Mouse (Mus musculus): ENCODE data around the gene Masp1.

Masp1 gene

GRCm38 (mm10) chr16:23513401-23513800, 7.2 kb downstream of the Masp1 start:
- no peak for DNase-seq (ENCODE audit: low spot score in 2 of 2)

- DNase-seq (ENCODE audit: low spot score in 2 of 2), result no peak
Observed at GRCm38 (mm10) chr16:23511166-23511935, 9.3 kb downstream of the Masp1 start.

- DNase-seq (ENCODE audit: low spot score in 2 of 2), result no peak
Observed at GRCm38 (mm10) chr16:23505904-23506687, 14.5 kb downstream of the Masp1 start.

GRCm38 (mm10) chr16:23504320-23504744, 16.3 kb downstream of the Masp1 start:
- no peak for DNase-seq (ENCODE audit: low spot score in 2 of 2)

GRCm38 (mm10) chr16:23503351-23503750, 17.3 kb downstream of the Masp1 start:
- DNase-seq (ENCODE audit: low spot score in 2 of 2), result no peak

GRCm38 (mm10) chr16:23502478-23502877, 18.1 kb downstream of the Masp1 start:
- no peak for DNase-seq (ENCODE audit: low spot score in 2 of 2)

- no peak for DNase-seq (ENCODE audit: low spot score in 2 of 2)
Observed at GRCm38 (mm10) chr16:23501288-23501687, 19.3 kb downstream of the Masp1 start.

- DNase-seq (ENCODE audit: low spot score in 2 of 2), result no peak
Observed at GRCm38 (mm10) chr16:23500558-23500957, 20.1 kb downstream of the Masp1 start.

GRCm38 (mm10) chr16:23498691-23499131, 21.9 kb downstream of the Masp1 start:
- no peak for DNase-seq (ENCODE audit: low spot score in 2 of 2)

GRCm38 (mm10) chr16:23497881-23498280, 22.7 kb downstream of the Masp1 start:
- no peak for DNase-seq (ENCODE audit: low spot score in 2 of 2)

- no peak for DNase-seq (ENCODE audit: low spot score in 2 of 2)
Observed at GRCm38 (mm10) chr16:23497440-23497839, 23.2 kb downstream of the Masp1 start.

- DNase-seq (ENCODE audit: low spot score in 2 of 2), result no peak
Observed at GRCm38 (mm10) chr16:23496245-23496924, 24.2 kb downstream of the Masp1 start.

- DNase-seq (ENCODE audit: low spot score in 2 of 2), result no peak
Observed at GRCm38 (mm10) chr16:23492783-23493182, 27.8 kb downstream of the Masp1 start.

GRCm38 (mm10) chr16:23483292-23483691, 37.3 kb downstream of the Masp1 start:
- no peak for DNase-seq (ENCODE audit: low spot score in 2 of 2)

- no peak for DNase-seq (ENCODE audit: low spot score in 2 of 2)
Observed at GRCm38 (mm10) chr16:23482846-23483245, 37.8 kb downstream of the Masp1 start.

- DNase-seq (ENCODE audit: low spot score in 2 of 2), result no peak
Observed at GRCm38 (mm10) chr16:23482218-23482617, 38.4 kb downstream of the Masp1 start.

- no peak for DNase-seq (ENCODE audit: low spot score in 2 of 2)
Observed at GRCm38 (mm10) chr16:23479872-23480603, 40.6 kb downstream of the Masp1 start.

GRCm38 (mm10) chr16:23476598-23476997, 44.0 kb downstream of the Masp1 start:
- DNase-seq (ENCODE audit: low spot score in 2 of 2), result no peak

GRCm38 (mm10) chr16:23475651-23476050, 45.0 kb downstream of the Masp1 start:
- no peak for DNase-seq (ENCODE audit: low spot score in 2 of 2)

GRCm38 (mm10) chr16:23472046-23472445, 48.6 kb downstream of the Masp1 start:
- DNase-seq (ENCODE audit: low spot score in 2 of 2), result no peak

GRCm38 (mm10) chr16:23471551-23471950, 49.1 kb downstream of the Masp1 start:
- DNase-seq (ENCODE audit: low spot score in 2 of 2), result no peak
